Mouse (Mus musculus): ENCODE results near the gene Olfr1082.
"Not testable (repeated sequence)": the region's sequence is repeated elsewhere in the genome, so short reads cannot be mapped to it uniquely, and the experiment has no call there.

DNA sequence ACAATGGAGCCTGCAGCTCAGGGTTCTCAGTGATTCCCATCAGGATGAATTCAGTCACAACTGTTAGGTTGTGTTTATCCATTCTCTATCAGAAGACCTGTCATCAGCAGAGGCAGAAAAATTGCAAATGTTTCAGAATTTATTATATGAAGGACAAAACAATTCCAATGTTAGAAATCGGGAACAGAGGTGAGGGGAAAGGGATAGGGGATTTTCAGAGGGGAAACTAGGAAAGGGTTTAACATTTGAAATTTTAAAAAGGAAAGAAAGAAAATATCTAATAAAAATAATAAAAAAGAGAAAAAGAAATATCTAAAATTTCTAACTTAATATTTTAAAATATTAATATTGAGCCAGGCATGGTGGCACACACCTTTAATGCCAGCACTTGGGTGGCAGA is 40.9 kb upstream of the Olfr1082 start, which contains the start of gene Olfr1084:
- TF ChIP-seq POLR2A (IDR thresholded peaks at IDR 0.05; ENCODE audit: low read depth, low read length); CTCF (IDR thresholded peaks at IDR 0.05; ENCODE audit: extremely low read depth, insufficient read length, insufficient replicate concordance, low read depth, low read length): not testable (repeated sequence)

All from small intestine, adult 2 months (tissue).